Mouse (Mus musculus) cerebellum, adult 11 months (tissue): Measurements from ENCODE around the gene Ap3b1.

Source experiments
- DNase-seq: peaks from one replicate; pipeline ENCODE4 v3.0.0; 2022

Gene Ap3b1

GRCm38 (mm10) chr13:94596386-94597033, 237.8 kb downstream of the Ap3b1 start:
- no peak for DNase-seq

- DNase-seq = no peak
These were observed 241.0 kb downstream of the Ap3b1 start for GRCm38 (mm10) chr13:94599718-94600117.

GRCm38 (mm10) chr13:94607035-94607860, 248.5 kb downstream of the Ap3b1 start:
- DNase-seq = no peak

- no peak for DNase-seq
These were observed 249.1 kb downstream of the Ap3b1 start for GRCm38 (mm10) chr13:94607861-94608223.

GRCm38 (mm10) chr13:94608420-94608831, 249.7 kb downstream of the Ap3b1 start:
- no peak for DNase-seq

GRCm38 (mm10) chr13:94608947-94609346, 250.2 kb downstream of the Ap3b1 start:
- no peak for DNase-seq
